Mouse (Mus musculus) central nervous system, embryonic 14 days (tissue): Measurements from ENCODE around the gene Cdh1. TPM values are rescaled to one million over a fixed set of nuclear protein-coding genes. Genes with fewer than 3 reads are reported as not detected.

Experiments
- polyA plus RNA-seq: library from polyadenylated mRNA; depleted of rRNA; stranded (reverse); fragments of >200 nt; gene quantifications from 2 replicates; pipeline ENCODE4 v1.2.3, GENCODE M21; 2012; rRNA removed

Gene Cdh1
- 2.4 and 7.2 TPM in 2 replicates for polyA plus RNA-seq

DNA sequence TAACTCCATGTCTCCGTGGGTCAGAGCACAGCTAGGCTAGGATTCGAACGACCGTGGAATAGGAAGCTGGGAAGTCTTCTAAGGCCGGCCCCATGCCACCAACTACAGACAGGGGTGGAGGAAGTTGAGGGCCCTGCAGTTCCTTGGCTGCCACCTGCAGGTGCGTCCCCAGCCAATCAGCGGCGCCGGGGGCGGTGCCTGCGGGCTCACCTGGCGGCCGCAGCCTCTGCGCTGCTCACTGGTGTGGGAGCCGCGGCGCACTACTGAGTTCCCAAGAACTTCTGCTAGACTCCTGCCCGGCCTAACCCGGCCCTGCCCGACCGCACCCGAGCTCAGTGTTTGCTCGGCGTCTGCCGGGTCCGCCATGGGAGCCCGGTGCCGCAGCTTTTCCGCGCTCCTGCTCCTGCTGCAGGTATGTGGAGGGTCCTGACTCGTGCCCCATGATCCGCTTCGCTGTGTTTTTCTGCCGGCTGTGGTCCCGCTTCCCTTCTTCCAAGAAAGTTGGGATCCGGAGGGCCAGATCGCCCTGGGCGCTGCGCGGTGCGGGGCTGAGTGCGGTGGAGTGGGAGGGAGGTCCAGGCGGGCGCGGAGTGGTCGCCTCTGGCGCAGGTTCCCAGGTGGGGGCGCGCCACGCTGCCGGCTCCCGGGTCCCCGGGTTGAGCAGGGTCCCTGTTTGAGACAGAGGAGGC lies at the start of gene Cdh1:
TSS of gene Cdh1 (plus strand) at position 221 of the 689 bp plus-strand sequence.

DNA sequence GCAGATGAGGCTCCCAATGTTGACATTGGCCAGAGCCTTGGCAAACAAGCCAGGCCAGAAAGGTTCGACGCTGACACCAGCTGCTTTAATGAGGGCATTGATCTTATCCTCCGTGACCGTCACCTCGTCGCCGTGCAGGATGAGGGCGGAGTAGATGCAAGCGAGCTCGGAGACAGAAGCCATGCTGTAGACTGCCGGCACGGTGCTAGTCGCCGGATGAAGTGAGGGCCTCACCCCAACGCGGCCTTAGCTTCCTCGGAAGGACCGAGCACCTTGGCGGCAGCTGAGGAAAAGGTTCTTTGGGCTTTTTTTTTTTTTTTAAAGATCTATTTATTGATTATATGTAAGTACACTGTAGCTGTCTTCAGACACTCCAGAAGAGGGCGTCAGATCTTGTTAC lies 30.0 kb upstream of the Cdh1 start, which contains the start of gene Gm10073:
TSS of gene Gm10073 (minus strand) at position 294 of the 400 bp plus-strand sequence.

DNA sequence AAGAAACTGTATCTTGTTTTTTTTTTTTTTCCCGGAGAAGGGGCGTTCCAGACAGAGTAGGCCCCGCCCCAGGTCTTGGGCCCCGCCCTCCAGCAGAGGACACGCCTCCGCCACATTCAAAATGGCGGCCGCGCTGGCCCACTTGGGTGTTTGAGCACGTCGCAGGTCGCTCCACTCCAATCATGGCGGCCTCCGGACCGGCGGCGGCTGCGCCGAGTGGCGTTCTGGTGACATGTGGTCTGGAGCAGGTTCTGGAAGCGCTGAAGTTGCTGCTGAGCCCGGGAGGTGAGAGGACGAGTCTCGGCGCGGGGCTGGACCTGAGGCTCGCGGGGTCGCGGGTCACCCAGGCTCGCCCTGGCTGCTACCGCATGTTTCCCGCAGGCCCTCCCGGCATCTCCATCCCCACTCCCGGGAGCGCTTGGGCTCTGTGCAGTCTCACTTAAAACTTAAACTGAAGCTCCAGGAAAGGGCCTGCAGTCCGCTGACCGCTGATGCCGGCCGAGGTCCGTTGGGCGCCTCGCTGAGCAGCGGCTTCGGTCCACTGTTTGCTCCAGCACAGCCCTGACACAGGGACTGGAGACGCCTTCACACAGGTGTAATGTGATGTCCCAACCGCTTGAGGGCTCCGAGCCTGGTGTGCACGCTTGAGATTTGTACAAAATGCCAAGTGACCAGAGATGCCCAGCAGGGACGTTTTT lies 80.0 kb downstream of the Cdh1 start, which contains the start of gene Tango6:
TSS of gene Tango6 (plus strand) at position 98 of the 698 bp plus-strand sequence.

Other genes with a start within 250 kb of the Cdh1 start
- gene Zfp90, start 188.0 kb upstream of the Cdh1 start, polyA plus RNA-seq = 33.6 and 35.8 TPM in 2 replicates
- gene 6030452D12Rik, start 102.8 kb upstream of the Cdh1 start, polyA plus RNA-seq = not detected in 2 replicates
- gene Cdh3, start 92.5 kb upstream of the Cdh1 start, polyA plus RNA-seq = 3.2 and 7.5 TPM in 2 replicates
- gene Gm10073, start 29.9 kb upstream of the Cdh1 start, polyA plus RNA-seq = 12.8 and 19.9 TPM in 2 replicates
- 4.3 and 4.5 TPM in 2 replicates for gene Tango6, start 79.7 kb downstream of the Cdh1 start, polyA plus RNA-seq